Mouse (Mus musculus): ENCODE data around the gene Cog1.

DNA sequence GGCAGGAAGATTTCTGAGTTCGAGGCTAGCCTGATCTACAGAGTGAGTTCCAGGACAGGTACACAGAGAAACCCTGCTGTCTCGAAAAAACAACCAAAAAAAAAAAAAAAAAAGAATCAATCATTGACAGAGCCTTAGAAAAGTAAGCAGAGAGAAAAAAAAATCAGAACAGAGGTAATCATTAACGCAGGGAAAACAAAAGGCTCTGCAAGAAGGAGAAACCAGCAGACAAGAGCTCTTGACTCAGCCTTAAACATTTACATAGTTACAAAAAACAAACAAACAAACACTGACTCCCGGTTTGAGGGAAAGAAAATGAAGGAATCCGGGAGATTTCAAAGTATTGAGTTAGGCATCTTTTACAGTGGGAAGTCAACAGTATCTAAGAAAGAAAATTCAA is 39.4 kb upstream of the Cog1 start:
- no peak for TF ChIP-seq TAL1 (IDR thresholded peaks at IDR 0.05; ENCODE audit: low read length)
- no peak for TF ChIP-seq GATA1 (IDR thresholded peaks at IDR 0.05; ENCODE audit: low read length)
